Mouse (Mus musculus): ENCODE data around the gene Rab7.
A peak's percentile ranks its signal among the peaks of the same experiment; 100 is the strongest.

The Rab7 gene

DNA sequence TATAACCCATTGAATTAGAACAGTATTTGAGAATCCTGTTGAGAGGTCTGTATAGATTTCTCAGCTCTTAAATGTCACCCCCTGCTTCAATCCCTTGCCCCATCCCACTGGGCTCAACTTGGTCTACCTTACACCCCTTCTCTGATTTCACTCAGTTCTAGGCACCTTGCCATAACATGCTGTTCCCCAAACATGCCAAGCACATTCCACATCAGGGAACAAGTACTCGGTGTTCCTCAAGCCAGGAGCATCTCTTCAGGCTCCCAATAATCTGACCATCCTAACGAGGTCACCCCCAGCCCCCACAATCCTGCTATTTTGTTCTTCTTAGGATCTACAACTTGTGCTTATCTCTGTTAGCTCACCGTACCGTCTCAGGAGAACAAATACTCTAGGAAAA, 17.3 kb upstream of the Rab7 start:
- TF ChIP-seq GATA4 (IDR thresholded peaks at IDR 0.05; ENCODE audit: insufficient replicate concordance, low read length), result no peak

DNA sequence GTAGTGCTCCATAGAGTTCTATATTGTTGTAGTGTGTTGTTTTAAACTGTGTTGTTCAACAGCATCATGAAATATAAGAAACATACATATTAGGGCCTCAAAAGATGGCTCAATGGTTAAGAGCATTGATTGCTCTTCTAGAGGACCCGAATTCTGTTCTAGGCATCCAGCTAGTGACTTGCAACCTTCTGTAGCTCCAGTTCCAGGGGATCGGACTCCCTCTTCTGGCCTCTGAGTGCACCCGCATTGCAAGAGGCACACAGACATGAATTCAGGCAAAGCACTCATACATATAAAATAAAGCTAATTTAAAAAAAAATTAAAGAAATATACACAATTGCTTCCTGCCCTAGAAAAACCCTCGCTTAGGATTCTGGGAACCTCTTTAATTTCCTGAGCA, 16.3 kb upstream of the Rab7 start:
- no peak for TF ChIP-seq GATA4 (IDR thresholded peaks at IDR 0.05; ENCODE audit: insufficient replicate concordance, low read length)

DNA sequence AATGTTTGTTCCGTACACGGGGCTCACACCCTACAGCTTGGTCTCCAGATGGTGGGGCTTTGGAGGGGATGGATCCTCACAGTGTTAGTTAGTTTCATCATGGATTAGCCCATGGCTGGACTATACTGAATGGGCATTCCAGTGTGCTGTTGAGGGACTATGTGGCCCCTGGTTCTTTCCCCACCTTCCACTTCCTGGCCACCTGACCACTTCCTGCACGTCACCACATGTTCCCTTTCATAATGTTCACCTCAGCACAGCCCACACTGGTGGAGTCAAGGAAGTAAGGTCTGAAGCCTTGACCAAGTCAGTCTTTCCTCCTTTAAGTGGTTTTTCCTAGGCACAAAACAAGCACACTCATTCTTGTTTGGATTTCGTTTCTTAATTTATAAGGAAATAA, 15.5 kb upstream of the Rab7 start:
- TF ChIP-seq GATA4 (IDR thresholded peaks at IDR 0.05; ENCODE audit: insufficient replicate concordance, low read length), result no peak

DNA sequence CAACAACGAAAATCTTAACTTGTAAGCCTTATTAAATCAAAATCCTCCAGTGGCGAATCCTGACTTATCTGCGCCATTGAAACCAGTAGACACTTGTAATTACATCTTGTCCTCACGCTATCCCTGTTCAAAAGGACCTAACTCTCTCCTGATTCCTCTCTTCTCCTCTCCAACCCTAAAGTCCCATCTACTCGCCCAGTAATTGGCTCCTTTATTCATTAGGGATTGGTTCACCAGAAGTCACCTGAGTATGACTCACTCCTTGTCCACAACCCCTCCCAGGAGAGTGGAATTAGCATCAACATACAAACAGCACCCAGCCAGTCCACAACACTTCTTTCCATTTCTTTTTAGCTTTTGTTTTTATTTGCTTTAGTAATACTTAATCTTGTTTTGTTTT, 14.8 kb upstream of the Rab7 start:
- TF ChIP-seq GATA4 (IDR thresholded peaks at IDR 0.05; ENCODE audit: insufficient replicate concordance, low read length), result no peak

DNA sequence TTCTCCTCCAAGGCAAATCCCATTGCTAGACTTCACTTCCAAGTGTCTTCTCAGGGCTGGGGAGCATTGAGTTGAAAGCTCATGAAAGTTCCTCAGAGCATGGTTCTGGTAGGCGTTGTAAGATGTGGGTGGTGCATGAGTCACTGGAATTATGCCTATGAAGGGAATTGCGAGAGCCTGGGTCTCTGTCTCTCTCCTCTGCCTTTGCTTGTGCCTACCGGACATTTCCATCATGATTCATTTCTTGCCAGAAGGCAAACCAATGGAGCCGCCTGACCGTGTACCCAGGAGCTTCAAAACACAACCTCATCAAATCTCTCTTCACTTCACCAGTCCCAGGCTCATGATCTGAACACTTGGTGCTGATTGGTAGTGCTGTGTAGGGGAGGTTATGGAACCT, 11.8 kb upstream of the Rab7 start:
- TF ChIP-seq GATA4 (IDR thresholded peaks at IDR 0.05; ENCODE audit: insufficient replicate concordance, low read length), result no peak

DNA sequence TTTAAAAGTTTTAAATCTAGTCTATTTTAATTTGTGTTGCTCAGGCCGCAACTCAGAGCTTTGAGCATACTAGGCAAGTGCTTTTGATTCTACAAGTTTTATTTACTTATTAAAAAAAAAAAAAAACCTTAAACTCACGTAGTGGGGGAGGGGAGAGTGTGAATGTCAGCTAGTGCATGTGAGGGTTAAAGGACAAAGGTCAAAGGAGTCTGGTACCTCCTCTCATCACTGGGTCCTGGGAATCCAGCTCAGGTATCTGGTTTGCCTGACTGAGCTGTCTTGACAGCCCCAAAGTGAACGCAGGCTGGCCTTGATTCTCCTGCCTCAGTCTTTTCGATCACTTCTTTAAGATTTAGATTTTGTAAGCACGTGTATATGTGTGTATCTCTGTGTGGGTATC, 10.6 kb upstream of the Rab7 start:
- TF ChIP-seq GATA4 (IDR thresholded peaks at IDR 0.05; ENCODE audit: insufficient replicate concordance, low read length), result no peak

DNA sequence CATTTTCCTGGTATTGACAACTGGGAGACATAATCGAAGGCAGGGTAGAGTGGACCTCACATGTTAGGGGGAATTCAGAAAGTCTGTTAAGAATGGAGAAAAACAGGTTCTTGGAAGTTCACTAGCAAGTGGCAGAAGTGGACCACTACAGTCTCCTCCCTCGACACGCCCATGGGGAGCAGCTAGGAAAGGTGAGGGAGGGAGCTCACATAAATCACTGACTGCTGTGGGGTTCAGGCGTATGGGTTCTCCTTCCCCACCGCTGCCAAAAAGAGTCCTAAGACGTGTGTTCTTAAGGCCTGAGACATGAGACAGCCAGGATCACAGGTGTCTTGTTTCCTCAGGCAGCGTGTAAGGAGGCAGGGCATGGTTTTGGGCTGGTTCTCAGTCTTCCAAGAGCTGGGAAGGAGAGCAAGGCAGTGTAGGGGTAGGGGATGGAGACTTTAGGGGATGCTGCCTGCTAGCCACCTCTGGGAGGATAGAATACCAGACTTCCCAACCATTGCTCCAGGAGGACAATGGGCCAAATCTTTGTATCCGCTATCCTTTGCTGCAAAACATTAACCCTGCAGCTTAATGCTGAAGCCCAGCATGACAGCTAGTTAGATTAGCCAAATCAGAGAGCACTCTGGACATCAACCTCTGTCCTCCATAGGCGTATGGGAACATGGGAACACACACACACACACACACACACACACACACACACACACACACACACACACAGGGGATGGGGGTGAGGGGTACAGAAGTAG, 9.2 kb upstream of the Rab7 start:
- no peak for TF ChIP-seq GATA4 (IDR thresholded peaks at IDR 0.05; ENCODE audit: insufficient replicate concordance, low read length)

DNA sequence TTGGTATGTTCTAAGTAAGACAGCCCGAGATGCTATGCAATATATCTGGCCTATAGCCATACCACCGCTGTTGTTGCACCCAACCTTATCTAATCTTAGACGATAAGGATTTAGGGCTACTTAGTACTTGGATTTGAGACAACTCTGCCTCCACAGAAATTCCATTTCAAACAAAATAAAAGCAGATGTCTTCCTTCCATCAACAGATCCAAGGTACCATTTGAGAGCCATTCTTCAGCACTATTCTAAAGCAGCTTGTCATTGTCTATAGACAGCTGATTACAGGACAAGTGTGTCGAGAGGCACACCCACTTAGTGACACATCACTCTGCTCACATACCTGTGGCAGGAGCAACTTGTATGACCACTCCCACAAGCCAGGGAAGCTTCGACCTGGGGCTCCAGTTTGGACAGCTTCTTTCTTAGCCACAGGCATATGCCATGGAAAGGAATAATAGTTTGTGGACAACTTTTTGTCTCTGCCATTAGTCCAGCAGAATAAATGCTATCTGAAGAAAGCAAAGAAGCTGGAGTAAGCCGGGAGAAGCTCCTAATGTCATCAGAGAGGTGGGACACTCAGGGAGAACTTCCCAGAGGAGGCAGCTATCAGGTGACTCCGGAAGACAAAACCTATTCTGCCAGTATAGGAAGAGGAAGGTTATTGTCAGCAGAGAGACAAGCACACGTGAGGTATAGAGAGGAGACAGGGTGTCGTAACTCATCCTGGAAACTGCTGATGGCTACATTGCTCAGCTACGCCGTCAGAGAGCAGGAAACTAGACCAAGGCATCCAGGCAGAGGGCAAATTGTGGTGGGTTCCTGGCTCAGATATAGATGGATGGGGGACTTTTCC, 8.4 kb upstream of the Rab7 start:
- TF ChIP-seq GATA4 (IDR thresholded peaks at IDR 0.05; ENCODE audit: insufficient replicate concordance, low read length), result no peak

DNA sequence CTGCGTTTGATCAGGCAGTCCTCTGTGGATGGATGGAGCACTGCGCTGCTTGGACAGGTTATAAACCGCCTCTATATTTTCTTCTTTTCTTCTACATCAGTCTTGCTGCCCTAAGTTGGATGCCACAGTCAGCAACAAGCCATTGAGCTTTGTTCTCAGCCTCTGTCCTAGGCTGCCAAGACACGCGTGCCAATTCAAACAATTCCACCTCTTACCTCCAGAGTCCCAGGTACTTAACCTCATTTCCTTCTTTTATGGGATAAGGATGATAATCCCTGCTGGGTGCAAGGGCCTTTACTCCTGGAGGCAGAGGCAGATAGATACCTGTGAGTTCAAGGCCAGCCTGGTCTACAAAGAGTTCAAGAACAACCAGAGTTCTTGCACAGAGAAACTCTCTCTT, 6.1 kb upstream of the Rab7 start:
- no peak for TF ChIP-seq GATA4 (IDR thresholded peaks at IDR 0.05; ENCODE audit: insufficient replicate concordance, low read length)

DNA sequence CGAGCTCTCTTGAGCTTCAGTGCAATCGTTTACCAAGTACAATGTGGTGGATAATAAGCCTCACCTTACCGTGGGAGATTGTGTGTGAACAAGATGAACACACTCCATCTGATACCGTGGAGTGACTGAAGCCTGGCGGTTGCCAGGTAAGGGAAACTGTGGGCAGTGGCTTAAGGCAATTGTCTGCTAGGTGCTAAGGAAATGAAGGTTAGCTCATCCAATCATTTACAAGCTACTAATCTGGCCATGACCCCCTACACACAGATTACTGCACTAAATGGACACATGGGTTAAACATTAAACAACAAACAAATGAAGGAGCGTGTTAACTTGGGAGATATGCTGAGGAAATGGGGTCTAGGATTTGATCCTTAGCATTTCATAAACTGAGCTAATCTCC, 3.9 kb upstream of the Rab7 start:
- peak; percentile 75; the same call in 1 of the 2 replicates for TF ChIP-seq GATA4 (IDR thresholded peaks at IDR 0.05; ENCODE audit: insufficient replicate concordance, low read length)

DNA sequence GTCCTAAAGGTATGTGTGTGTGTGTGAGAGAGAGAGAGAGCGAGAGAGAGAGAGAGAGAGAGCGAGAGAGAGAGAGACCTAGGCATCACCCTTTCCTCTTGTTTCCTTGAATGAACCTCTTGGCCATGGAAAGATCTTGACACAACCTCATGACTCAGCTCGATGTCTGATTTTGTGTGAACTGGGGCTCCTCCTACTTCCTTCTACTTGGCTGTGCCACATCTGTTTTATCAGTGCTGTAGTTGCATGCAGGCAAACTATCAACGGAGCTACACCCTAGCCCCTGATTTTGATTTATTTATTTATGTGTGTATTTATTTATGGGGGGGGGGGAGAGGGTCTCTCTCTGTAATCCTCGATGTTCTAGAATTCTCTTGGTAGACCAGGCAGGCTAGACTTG, 2.8 kb upstream of the Rab7 start:
- peak; percentile 15; the same call in 1 of the 2 replicates for TF ChIP-seq GATA4 (IDR thresholded peaks at IDR 0.05; ENCODE audit: insufficient replicate concordance, low read length)

DNA sequence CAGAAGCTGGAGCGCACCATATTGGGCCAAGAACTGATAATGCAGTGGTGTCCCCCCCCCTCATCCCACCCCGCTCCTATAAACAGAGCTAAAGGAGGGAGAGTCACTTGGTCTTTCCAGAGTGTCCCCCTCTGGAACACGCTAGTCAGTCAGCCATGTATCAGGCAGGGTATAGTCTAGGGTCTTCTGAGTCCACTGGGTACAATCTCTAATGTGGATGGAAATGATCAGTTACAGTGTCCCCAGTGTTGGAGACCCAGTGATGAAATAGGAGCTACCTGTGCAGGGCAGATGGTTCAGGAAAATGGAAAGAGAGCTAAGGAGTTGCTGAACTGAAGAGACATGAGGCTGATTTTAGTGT, 316 bp upstream of the Rab7 start:
- no peak for TF ChIP-seq GATA4 (IDR thresholded peaks at IDR 0.05; ENCODE audit: insufficient replicate concordance, low read length)

DNA sequence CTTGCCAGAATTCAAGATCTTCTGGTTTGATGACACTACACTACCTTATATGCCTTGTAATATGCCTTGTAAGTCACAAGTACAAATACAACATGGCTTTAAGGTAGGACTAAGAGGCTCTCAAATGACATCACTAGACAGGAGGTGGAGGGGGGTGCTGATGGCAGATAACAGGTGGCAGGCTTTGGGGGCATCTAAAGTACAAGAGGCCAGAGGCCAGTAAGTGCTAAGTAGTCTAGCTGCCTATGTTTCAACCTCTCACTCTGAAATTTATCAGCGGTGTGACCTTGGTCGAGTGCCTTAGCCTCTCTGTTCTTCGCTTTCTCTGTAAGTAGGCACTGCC, 865 bp downstream of the Rab7 start:
- TF ChIP-seq GATA4 (IDR thresholded peaks at IDR 0.05; ENCODE audit: insufficient replicate concordance, low read length), result no peak

DNA sequence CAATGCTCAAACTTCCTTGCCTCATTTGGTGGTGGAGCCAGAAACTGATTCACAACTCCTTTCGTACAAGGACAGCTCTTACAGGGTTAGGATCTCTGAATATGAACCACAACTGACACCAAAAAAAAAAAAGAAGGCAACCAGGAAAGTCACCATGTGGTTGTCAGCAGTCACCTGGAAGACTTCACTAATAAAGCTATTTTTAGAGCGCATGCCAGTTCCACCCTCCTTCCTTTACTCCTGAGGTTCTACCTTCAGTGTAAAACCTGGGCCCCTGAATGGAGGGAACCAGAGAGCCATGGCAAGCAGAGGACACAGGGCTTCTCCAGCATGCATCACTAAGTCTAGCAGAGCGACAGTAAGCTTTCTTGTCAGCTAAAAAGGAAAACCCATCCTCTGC, 2.7 kb downstream of the Rab7 start:
- no peak for TF ChIP-seq GATA4 (IDR thresholded peaks at IDR 0.05; ENCODE audit: insufficient replicate concordance, low read length)

DNA sequence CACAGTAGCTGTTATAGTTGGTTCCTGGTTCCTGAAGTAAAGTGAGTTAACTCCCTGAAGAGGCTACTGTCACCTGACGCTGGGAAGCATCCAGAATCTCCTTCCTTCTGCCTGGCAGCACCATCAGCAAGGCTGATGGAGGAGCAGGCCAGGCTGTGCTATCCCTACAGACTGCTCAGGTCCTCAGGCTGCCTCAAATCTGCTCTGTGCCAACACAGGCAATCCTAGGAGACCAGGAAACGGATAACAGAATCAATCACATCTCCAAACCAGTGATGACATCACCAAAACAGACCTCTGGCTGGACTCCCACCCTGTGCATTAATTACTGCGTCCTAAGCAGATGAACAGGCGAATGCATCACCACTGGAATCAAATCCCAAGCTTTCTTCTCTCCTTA, 3.8 kb downstream of the Rab7 start:
- no peak for TF ChIP-seq GATA4 (IDR thresholded peaks at IDR 0.05; ENCODE audit: insufficient replicate concordance, low read length)

DNA sequence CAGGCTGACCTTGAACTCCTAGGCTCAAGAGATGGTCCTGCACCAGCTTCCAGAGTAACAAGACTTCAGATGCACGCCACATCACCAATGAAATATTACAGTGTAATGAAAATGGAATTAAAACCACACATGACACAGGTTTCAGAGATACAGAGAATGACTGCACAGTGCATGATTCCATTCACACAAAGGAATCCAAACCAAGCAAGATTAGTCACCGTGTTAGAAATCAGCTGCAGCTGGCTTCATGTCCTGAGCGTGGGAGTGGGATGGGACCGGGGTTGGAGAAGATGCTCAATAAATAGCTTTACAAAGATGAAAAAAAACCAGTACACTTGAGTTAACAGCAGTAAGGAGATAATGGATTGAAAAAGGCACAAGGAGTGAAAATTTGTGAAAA, 5.6 kb downstream of the Rab7 start:
- TF ChIP-seq GATA4 (IDR thresholded peaks at IDR 0.05; ENCODE audit: insufficient replicate concordance, low read length), result no peak

Data from liver, adult (tissue).